Mouse (Mus musculus) retina, embryonic 14.5 days (tissue): ENCODE measurements at regions not wholly inside any gene's neighbourhood (a gene's known extent, or its start where the extent isn't known, plus 50 kb on each side); places are given as distances from the start of the nearest gene placed in this dataset.

Experiments
- DNase-seq: peaks from one replicate; pipeline ENCODE4 v3.0.0-alpha.2; 2015; ENCODE audit warnings: low spot score

GRCm38 (mm10) chrX:12834681-12835080 lies 72.8 kb upstream of the Med14 start:
- DNase-seq: no peak

- DNase-seq: no peak
These were observed 70.8 kb upstream of the Med14 start for GRCm38 (mm10) chrX:12832709-12833108.

GRCm38 (mm10) chrX:12829165-12829564 lies 67.3 kb upstream of the Med14 start:
- DNase-seq: no peak

- no peak for DNase-seq
These were observed 65.5 kb upstream of the Med14 start for GRCm38 (mm10) chrX:12827299-12827872.

GRCm38 (mm10) chrX:12826646-12827045 lies 64.8 kb upstream of the Med14 start:
- no peak for DNase-seq

- DNase-seq: no peak
These were observed 63.4 kb upstream of the Med14 start for GRCm38 (mm10) chrX:12825262-12825661.

GRCm38 (mm10) chrX:12824497-12824896 lies 62.6 kb upstream of the Med14 start:
- DNase-seq: no peak

GRCm38 (mm10) chrX:12822777-12823176 lies 60.9 kb upstream of the Med14 start:
- DNase-seq: no peak

GRCm38 (mm10) chrX:12813083-12813660 lies 51.3 kb upstream of the Med14 start:
- DNase-seq: no peak
